Mouse (Mus musculus) E14TG2a.4 (cell line): ENCODE data around the gene Usp44.

ENCODE experiments used
- H3K27me3 ChIP-seq: 2 replicates; pipeline ENCODE4 v1.6.1; 2014; ENCODE audit warnings: low read length, control low read depth; ENCODE audit not compliant: insufficient read depth
- H3K36me3 ChIP-seq: 2 replicates; pipeline ENCODE4 v1.6.1; 2014; ENCODE audit warnings: low read length, control low read depth; ENCODE audit not compliant: insufficient read depth
- H3K4me1 ChIP-seq: replicated peaks from 2 replicates; pipeline ENCODE4 v1.6.1; 2014; ENCODE audit warnings: low read depth, low read length, control low read depth
- H3K4me3 ChIP-seq: replicated peaks from 2 replicates; pipeline ENCODE4 v1.5.1; 2014; ENCODE audit warnings: mild to moderate bottlenecking, low read length
- H3K9me3 ChIP-seq: 2 replicates; pipeline ENCODE4 v1.6.1; 2014; ENCODE audit warnings: low read length, control low read depth
- CTCF ChIP-seq: conservative IDR thresholded peaks from 2 replicates; pipeline ENCODE4 v1.5.1; 2014; ENCODE audit warnings: low read length
- NANOG ChIP-seq: IDR thresholded peaks from 2 replicates; pipeline ENCODE4 v1.6.1; 2014; ENCODE audit warnings: borderline replicate concordance, low read length, mixed read lengths
- POU5F1 ChIP-seq: IDR thresholded peaks from 2 replicates; pipeline ENCODE4 v1.6.1; 2014; ENCODE audit warnings: low read length, borderline replicate concordance

Usp44 gene

DNA sequence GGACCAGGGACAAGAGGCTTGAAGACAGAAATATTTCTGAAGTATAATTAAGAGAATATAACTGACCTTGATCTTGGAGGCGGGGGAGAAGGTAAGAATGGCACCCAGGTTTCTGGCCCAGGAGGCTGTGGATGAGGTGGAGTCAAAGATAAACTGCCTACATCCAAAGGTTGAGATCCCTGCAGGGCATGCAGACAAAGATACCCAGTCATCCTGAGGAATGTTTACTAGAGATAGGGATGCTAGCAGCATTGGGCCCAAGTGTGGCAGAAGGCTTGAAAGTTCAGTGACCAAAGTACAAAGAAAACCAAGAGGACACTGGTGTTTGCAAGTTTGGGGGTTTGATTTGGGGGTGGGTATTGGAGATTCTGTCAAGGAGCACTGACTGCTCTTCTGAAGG lies 59.7 kb downstream of the Usp44 start:
- Histone ChIP-seq H3K4me3 (no peak overlapping the region), H3K4me1 (peaks cover 28% of the 10 kb centered on the region), H3K36me3 (peaks cover 11% of the 10 kb centered on the region), H3K27me3 (no peaks in the 10 kb centered on the region), H3K9me3 (no peaks in the 10 kb centered on the region)
- TF ChIP-seq CTCF (no peak), POU5F1 (no peak), NANOG (no peak)

- TF ChIP-seq POU5F1 (no peak), NANOG (no peak), CTCF (no peak)
Measured at GRCm38 (mm10) chr10:93892551-93892950, 61.2 kb downstream of the Usp44 start.

DNA sequence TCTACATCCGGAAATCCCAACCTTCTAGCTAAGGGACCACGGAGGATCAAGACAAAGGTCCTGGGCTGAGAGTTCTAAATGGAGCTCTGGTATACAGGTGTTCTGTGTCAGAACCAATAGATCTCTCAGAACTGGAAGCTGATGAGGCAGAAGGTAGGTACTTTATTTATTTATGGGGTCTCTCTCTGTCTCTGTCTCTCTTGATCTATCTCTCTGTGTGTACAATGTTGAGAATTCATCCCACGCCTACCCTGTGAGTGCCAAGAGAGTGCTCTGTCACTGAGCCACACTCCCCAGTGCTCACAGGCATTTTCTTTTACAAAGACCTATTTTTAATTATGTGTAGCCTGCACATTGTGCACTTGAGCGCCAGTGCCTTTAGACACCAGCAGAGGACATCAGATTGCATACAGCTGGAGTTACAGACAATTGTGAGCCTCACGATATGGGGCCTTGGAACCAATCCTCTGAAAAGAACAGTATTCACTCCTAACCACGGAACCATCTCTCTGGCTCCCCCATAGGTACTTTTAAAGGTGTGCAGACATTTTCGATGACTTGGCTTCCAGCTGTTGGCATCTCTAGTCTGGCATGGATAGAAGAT lies 65.8 kb downstream of the Usp44 start, which contains the start of gene Metap2:
TSS of gene Metap2 (minus strand) at position 51 of the 604 bp plus-strand sequence.
- Histone ChIP-seq H3K4me1 (no peaks in the 10 kb centered on the region), H3K9me3 (no peaks in the 10 kb centered on the region), H3K4me3 (no peak within 1 kb of the TSS), H3K27me3 (0 out of 2 replicates have a peak, but pooled peaks cover 4% of the 10 kb centered on the region), H3K36me3 (no peaks in the 10 kb centered on the region)
- TF ChIP-seq POU5F1: no peak
- no peak for TF ChIP-seq NANOG
- no peak for TF ChIP-seq CTCF

More at GRCm38 (mm10) chr10:93892551-93892950, 61.2 kb downstream of the Usp44 start:
- Histone ChIP-seq H3K27me3 (0 out of 2 replicates have a peak, but pooled peaks cover 4% of the 10 kb centered on the region), H3K4me1 (peaks cover 22% of the 10 kb centered on the region), H3K4me3 (no peak overlapping the region), H3K9me3 (no peaks in the 10 kb centered on the region), H3K36me3 (no peaks in the 10 kb centered on the region)

- no peaks in the 10 kb centered on the region for H3K9me3 ChIP-seq
- H3K4me3 ChIP-seq: no peak overlapping the region
- H3K27me3 ChIP-seq: peaks cover 4% of the 10 kb centered on the region; the same call in 1 of the 2 replicates
- TF ChIP-seq CTCF: no peak
- no peak for TF ChIP-seq POU5F1
- no peak for TF ChIP-seq NANOG
- no peaks in the 10 kb centered on the region for H3K4me1 ChIP-seq
- no peaks in the 10 kb centered on the region for H3K36me3 ChIP-seq
Measured at GRCm38 (mm10) chr10:93899303-93899702, 67.9 kb downstream of the Usp44 start.

GRCm38 (mm10) chr10:93899907-93900306 lies 68.6 kb downstream of the Usp44 start:
- Histone ChIP-seq H3K36me3 (no peaks in the 10 kb centered on the region), H3K27me3 (peaks cover 4% of the 10 kb centered on the region; the same call in 1 of the 2 replicates), H3K9me3 (no peaks in the 10 kb centered on the region), H3K4me1 (no peaks in the 10 kb centered on the region), H3K4me3 (no peak overlapping the region)
- no peak for TF ChIP-seq CTCF
- no peak for TF ChIP-seq POU5F1
- TF ChIP-seq NANOG: no peak

DNA sequence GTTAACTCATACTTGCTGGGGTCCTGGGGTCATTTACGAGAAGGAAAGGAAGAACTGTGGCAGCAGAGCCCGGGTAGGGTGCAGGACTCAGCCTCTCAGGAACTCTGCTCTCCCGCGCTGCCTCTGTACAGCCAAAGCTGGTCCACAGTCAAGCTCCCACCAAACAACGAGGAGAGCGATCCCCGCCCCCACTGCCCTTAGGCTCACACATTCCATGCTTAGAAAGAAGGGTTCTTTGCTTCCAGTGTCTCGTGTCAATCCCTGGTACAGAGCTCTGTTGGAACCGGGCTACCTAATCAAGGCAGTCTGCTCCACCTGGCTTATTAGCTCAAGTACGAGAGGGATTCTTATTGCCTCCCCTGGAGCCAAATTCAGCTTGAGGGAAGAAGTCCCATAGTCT lies 76.0 kb downstream of the Usp44 start:
- H3K4me1 ChIP-seq: peaks cover 17% of the 10 kb centered on the region
- no peaks in the 10 kb centered on the region for H3K36me3 ChIP-seq
- H3K27me3 ChIP-seq: no peaks in the 10 kb centered on the region; the same call in 1 of the 2 replicates
- no peak for TF ChIP-seq NANOG
- no peak for TF ChIP-seq POU5F1
- H3K9me3 ChIP-seq: no peaks in the 10 kb centered on the region
- H3K4me3 ChIP-seq: no peak overlapping the region
